Mouse (Mus musculus) G1E-ER4 (cell line): ENCODE results near the gene Gm3336. TPM values are rescaled to one million over a fixed set of nuclear protein-coding genes. Genes with fewer than 3 reads are reported as not detected.

Source experiments
- GATA1 ChIP-seq: IDR thresholded peaks from one replicate; pipeline ENCODE4 v1.8.0; 2012; ENCODE audit warnings: low read length, inconsistent platforms
- polyA plus RNA-seq: library from polyadenylated mRNA; stranded (reverse); fragments of >175 nt; gene quantifications from 2 replicates; pipeline ENCODE4 v1.2.3, GENCODE M21; 2012

Gm3336 gene
- polyA plus RNA-seq, 1 experiment = not detected

DNA sequence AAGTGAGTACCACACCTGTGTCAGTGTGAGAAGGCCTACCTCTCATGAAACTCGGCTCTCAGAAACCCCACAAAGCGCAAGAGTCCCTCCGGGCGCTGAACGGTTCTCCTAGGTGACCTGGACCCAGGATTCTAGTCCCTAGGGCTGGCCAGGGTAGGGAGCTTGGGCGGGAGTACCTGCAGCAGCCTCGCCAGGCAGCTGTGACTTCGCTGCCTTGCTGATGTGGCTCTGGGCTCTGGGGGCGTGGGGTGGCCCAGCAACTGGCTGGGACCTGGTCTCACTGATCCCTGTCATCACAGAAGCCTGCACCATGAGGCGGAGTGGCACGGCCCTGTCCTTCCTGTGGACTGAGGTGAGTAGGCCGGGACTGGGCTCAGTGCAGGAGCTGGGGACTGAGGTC, 5.9 kb downstream of the Gm3336 start:
- no peak for TF ChIP-seq GATA1

- TF ChIP-seq GATA1 = no peak
Measured at GRCm38 (mm10) chr8:70725792-70726447, 7.6 kb downstream of the Gm3336 start.

- TF ChIP-seq GATA1 = no peak
Measured at GRCm38 (mm10) chr8:70726721-70727120, 8.4 kb downstream of the Gm3336 start.

- no peak for TF ChIP-seq GATA1
Measured at GRCm38 (mm10) chr8:70729808-70730475, 11.6 kb downstream of the Gm3336 start.

DNA sequence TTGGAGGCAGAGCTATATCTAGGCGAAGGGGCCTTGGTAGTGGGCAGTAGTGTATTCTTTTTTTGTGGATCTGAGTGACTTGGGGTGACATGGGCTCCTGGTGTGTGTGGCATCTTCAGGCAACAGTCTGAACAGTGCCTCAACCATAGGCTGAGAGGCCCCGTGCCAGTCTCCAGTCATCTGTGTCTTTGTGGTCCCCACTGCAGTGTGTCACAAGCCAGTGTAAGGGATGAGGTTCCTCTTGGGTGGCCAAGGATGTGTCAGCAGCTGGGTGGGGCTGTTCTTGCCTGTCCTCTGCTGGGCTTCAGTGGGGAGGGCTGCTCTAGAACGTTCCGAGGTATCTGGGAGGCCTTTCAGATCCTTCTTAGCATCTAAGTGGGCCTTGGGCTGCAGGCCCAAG, 12.6 kb downstream of the Gm3336 start:
- no peak for TF ChIP-seq GATA1

- no peak for TF ChIP-seq GATA1
Measured at GRCm38 (mm10) chr8:70737705-70738104, 19.4 kb downstream of the Gm3336 start.

- TF ChIP-seq GATA1 = no peak
Measured at GRCm38 (mm10) chr8:70738211-70738610, 19.9 kb downstream of the Gm3336 start.

DNA sequence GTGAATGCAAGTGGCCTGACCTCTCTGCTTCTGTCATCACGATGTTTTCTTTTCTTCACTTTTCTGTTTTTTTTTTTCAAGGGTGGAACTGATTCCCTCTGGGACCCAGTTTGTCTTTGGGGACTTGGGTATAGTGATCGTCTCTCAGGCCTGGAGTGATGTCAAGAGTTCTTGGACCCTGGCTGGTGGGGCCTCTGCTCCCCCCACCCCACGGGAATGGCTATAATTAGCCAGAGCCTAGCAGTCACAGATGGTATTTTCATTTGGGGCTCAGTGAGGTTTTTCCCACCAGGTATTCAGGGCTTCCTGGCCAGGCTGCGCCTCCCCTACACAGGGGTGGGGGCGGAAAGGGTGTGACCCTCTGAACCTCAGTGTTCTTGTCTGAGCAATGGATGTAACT, 23.3 kb downstream of the Gm3336 start:
- no peak for TF ChIP-seq GATA1

DNA sequence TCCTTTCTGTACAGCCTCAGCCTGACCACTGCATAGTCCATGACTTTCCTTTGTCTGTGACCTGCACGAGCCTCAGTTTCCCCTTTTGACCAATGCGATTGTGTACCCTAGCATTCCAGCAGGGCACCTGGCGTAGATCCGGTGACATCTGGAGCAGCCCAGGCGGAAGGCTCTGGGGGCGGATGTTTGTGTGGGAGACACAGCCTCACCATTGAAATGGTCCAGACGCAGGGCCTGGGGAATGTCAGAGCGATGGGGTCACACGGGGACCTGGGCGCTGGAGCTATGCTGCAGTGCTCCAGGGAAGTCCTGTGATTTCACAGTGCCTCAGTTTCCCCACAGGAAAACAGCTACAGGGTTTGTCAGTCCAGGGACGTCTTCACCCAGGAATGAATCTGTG, 23.8 kb downstream of the Gm3336 start:
- no peak for TF ChIP-seq GATA1

DNA sequence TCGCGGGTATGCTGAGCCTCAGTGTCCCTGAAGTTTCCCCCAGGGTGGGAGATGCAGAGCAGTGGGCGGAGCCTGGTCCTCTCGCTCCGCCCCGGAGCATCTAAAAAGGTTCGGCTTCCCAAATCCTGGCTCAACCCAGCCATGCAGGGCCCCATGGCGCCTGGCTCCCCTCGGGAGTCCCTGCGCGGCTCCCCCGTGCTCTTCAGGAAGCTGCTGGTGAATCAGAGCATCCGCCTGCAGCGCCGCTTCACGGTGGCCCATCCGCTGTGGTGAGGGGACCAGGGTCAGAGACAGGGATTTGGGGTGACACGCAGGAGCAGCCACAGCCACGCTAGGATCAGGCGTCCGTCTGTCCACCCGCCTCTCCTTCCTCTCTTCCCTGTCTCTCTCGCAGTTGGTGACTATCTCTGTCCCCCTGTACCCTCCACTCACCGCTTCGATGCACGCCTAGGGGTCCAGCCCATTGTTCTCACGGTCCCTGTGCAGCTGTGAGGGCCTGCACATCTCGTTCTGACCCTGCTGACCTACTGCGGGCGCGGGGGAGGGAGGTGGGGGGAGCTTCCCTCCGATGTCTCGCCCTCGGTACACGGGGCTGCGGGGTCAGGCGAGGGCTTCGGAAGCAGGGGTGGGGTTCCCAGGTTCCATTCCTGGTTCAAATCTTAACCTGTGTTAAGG, 24.8 kb downstream of the Gm3336 start:
- TF ChIP-seq GATA1 = no peak

GRCm38 (mm10) chr8:70743656-70744590, 25.6 kb downstream of the Gm3336 start:
- no peak for TF ChIP-seq GATA1

DNA sequence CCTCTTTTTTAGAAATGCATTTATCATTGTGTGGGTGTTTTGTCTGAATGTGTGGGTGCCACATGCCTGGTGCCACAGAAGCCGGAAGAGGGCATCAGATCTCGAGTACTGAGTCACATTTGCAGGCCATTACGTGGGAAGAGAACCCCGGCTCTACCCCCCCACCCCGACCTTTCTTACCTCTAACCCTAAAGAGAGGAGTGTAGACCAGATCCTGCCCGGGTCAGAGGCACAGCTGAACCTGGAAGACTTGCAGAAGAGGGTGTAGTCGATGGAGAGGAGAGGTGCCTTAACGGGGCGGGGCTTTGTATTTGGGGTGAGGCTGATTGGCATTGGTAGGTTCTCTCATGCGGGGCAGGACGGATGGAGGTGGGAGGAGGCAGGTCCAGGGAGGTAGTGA, 26.5 kb downstream of the Gm3336 start:
- no peak for TF ChIP-seq GATA1

DNA sequence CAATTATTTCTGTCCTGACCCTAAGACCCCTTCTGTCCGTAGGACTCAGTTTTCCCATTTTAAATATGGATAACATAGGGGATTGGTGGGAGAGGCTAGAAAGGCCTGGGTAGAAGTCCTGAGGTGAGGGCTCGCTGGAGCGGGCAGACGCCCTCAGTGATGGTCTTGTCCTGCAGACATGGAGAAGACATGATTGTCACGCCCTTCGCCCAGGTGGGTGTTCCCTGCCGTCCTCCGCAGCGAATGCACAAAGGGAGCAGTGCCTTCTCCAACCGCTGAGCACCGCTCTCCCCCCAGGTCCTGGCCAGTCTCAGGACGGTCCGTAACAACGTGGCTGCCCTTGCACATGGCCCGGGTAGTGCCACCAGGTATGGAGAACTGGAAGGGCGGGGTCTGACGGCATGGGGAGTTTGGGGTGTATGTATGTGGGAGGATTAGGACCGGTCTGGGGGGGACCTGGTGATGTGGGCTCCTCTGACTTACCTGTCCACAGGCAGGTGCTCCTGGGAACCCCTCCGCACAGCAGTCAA, 27.4 kb downstream of the Gm3336 start:
- TF ChIP-seq GATA1 = no peak

DNA sequence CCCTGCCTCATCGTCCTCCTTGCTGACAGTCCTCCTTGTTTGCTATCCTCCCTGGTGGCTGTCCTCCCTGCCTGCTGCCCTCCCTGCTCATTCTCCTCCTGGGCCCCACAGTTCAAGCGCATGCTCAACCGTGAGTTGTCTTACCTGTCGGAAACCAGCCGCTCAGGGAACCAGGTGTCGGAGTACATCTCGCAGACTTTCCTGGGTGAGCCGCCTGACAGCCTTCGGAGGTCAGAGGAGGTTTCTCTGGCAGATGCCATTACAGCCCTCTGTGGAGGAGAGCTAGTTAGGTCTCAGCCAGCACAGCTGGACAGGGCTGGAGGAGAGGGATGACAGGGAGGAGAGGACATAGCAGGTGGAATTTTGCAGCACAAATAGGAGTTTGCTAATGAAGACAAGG, 28.3 kb downstream of the Gm3336 start:
- no peak for TF ChIP-seq GATA1

GRCm38 (mm10) chr8:70747211-70747890, 29.0 kb downstream of the Gm3336 start:
- TF ChIP-seq GATA1 = no peak
